Mouse (Mus musculus) kidney, embryonic 14.5 days (tissue): ENCODE measurements around the gene Leprot. TPM values are rescaled to one million over a fixed set of nuclear protein-coding genes. Genes with fewer than 3 reads are reported as not detected.

ENCODE experiments used
- ATAC-seq: fragments of 200-750 bp; cut with Nextera tagmentation; 2 replicates; pipeline ENCODE4 v1.8.0; 2017; ENCODE audit warnings: moderate number of reproducible peaks, mild to moderate bottlenecking, moderate TSS enrichment, moderate library complexity; ENCODE audit not compliant: low FRiP score, low TSS enrichment
- H3K27ac ChIP-seq: fragments of 300-500 bp; sonication (generic); 2 replicates; pipeline ENCODE4 v1.5.1; 2014; ENCODE audit warnings: low read depth, mild to moderate bottlenecking, low read length, moderate library complexity, mixed read lengths
- H3K27me3 ChIP-seq: fragments of 300-500 bp; sonication (generic); 2 replicates; pipeline ENCODE4 v1.6.1; 2014; ENCODE audit warnings: mild to moderate bottlenecking, low read length; ENCODE audit not compliant: control insufficient read depth, insufficient read depth
- H3K36me3 ChIP-seq: fragments of 300-500 bp; sonication (generic); 2 replicates; pipeline ENCODE4 v1.6.1; 2014; ENCODE audit warnings: low read length, mixed read lengths; ENCODE audit not compliant: control insufficient read depth, insufficient read depth
- H3K4me1 ChIP-seq: fragments of 300-500 bp; sonication (generic); 2 replicates; pipeline ENCODE4 v1.6.1; 2014; ENCODE audit warnings: low read length, mixed read lengths; ENCODE audit not compliant: control insufficient read depth, insufficient read depth
- H3K4me2 ChIP-seq: fragments of 300-500 bp; sonication (generic); replicated peaks from 2 replicates; pipeline ENCODE4 v1.6.1; 2014; ENCODE audit warnings: low read depth, mild to moderate bottlenecking, low read length
- H3K4me3 ChIP-seq: fragments of 300-500 bp; sonication (generic); 2 replicates; pipeline ENCODE4 v1.5.1; 2014; ENCODE audit warnings: mild to moderate bottlenecking, low read length
- H3K9ac ChIP-seq: fragments of 300-500 bp; sonication (generic); 2 replicates; pipeline ENCODE4 v1.6.1; 2014; ENCODE audit warnings: low read depth, mild to moderate bottlenecking, low read length, moderate library complexity
- H3K9me3 ChIP-seq: fragments of 300-500 bp; sonication (generic); 2 replicates; pipeline ENCODE4 v1.6.1; 2016; ENCODE audit warnings: low read length; ENCODE audit not compliant: control insufficient read depth
- WGBS: fragments of 180-500 bp; shearing (Covaris S2); extraction: QIAGEN DNeasy Blood & Tissue Kit; methylation state at CpG from one replicate; pipeline ENCODE4 v1.1.7; 2014; 5-methylcytosine and 5-hydroxymethylcytosine counted together
- polyA plus RNA-seq: library from polyadenylated mRNA; unstranded; fragments of >200 nt; fragmentation: Nextera tagmentation; extraction: Ambion mirVana; gene quantifications from 2 replicates; pipeline ENCODE4 v1.2.1, GENCODE M21; 2014

The Leprot gene
- polyA plus RNA-seq, 1 experiment from 2014 or later: 84.2 TPM

GRCm38 (mm10) chr4:101675726-101676125 is 28.2 kb downstream of the Leprot start:
- no peaks in the 10 kb centered on the region for H3K36me3 ChIP-seq
- no peak for ATAC-seq
- no peaks in the 10 kb centered on the region for H3K27me3 ChIP-seq
- no peak overlapping the region for H3K4me2 ChIP-seq
- no peaks in the 10 kb centered on the region for H3K9me3 ChIP-seq
- WGBS: 39% methylated on average over 4 of the region's 4 CpGs
- H3K9ac ChIP-seq: no peak overlapping the region
- no peak overlapping the region for H3K4me3 ChIP-seq
- no peak overlapping the region for H3K27ac ChIP-seq
- no peaks in the 10 kb centered on the region; the same call in 1 of the 2 replicates for H3K4me1 ChIP-seq

- Histone ChIP-seq H3K4me3 (no peak overlapping the region), H3K9ac (no peak overlapping the region), H3K4me2 (no peak overlapping the region), H3K36me3 (no peaks in the 10 kb centered on the region), H3K9me3 (no peaks in the 10 kb centered on the region), H3K27me3 (no peaks in the 10 kb centered on the region), H3K27ac (no peak overlapping the region), H3K4me1 (no peaks in the 10 kb centered on the region)
- 92% methylated on average over 4 of the region's 4 CpGs for WGBS
- ATAC-seq: no peak
These were observed 35.1 kb downstream of the Leprot start for GRCm38 (mm10) chr4:101682620-101683019.

GRCm38 (mm10) chr4:101683086-101683485 is 35.6 kb downstream of the Leprot start:
- H3K27ac ChIP-seq: no peak overlapping the region
- no peaks in the 10 kb centered on the region for H3K36me3 ChIP-seq
- WGBS: 76% methylated on average over 3 of the region's 3 CpGs
- H3K27me3 ChIP-seq: no peaks in the 10 kb centered on the region
- H3K4me3 ChIP-seq: no peak overlapping the region
- H3K4me1 ChIP-seq: no peaks in the 10 kb centered on the region
- ATAC-seq: no peak
- H3K4me2 ChIP-seq: no peak overlapping the region
- no peak overlapping the region for H3K9ac ChIP-seq
- no peaks in the 10 kb centered on the region for H3K9me3 ChIP-seq

GRCm38 (mm10) chr4:101684821-101685220 is 37.3 kb downstream of the Leprot start:
- Histone ChIP-seq H3K4me2 (no peak overlapping the region), H3K4me3 (no peak overlapping the region), H3K36me3 (no peaks in the 10 kb centered on the region), H3K4me1 (no peaks in the 10 kb centered on the region), H3K27me3 (no peaks in the 10 kb centered on the region), H3K27ac (no peak overlapping the region), H3K9ac (no peak overlapping the region), H3K9me3 (no peaks in the 10 kb centered on the region)
- 81% methylated on average over 3 of the region's 3 CpGs for WGBS
- no peak for ATAC-seq

DNA sequence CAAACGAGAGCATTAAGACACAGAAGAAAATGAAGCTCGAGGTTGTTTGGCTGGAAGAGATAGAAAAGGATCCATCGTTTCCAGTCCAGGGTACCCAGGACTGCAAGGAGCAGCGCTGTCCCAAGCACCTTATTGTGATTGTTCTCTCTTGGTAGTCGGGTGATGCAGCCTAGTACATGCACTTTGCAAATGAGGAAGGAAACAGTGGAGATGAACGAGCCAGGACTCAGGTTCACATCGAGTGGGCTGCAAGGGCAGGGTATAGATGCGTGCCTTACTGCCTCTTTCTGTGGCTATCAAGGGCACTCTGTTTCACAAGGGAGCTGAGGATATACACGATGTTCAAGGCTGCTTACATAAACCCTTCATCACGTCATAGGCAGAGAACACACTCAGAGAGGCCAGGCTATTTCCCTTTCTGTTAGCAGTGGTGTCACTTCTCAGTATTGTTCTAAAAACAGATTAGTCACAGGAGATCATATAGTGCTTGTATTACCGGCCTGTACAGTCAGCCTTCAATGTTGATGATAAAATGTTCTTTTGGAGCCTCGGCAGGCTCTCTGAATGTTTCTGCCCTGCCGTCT is 38.8 kb downstream of the Leprot start:
- Histone ChIP-seq H3K4me3 (no peak overlapping the region), H3K9ac (no peak overlapping the region), H3K27me3 (no peaks in the 10 kb centered on the region), H3K4me1 (no peaks in the 10 kb centered on the region), H3K36me3 (no peaks in the 10 kb centered on the region), H3K9me3 (no peaks in the 10 kb centered on the region), H3K4me2 (no peak overlapping the region), H3K27ac (no peak overlapping the region)
- 81% methylated on average over 13 of the region's 13 CpGs for WGBS
- ATAC-seq: no peak

DNA sequence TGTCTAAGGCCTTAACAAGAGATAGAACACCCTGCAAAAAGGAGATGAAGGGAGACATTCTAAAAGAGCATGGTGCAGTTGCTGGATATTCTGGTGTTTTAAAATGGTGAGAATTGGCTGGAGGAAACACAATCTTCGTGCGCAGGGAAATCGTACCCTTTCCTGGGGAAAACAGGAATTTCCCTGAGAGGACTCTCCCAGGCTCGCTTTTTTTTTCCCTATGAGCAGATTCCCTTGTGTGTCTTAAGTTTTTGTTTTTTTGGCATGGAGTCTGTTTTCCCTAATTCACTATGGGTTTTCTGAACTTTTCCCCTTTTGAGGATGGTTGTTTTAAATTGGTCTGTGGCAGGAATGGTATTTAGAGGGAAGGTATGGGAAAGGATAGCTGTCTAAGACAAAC is 41.7 kb downstream of the Leprot start:
- no peak for ATAC-seq
- Histone ChIP-seq H3K4me3 (no peak overlapping the region), H3K27me3 (no peaks in the 10 kb centered on the region), H3K27ac (no peak overlapping the region), H3K9me3 (no peaks in the 10 kb centered on the region), H3K4me1 (no peaks in the 10 kb centered on the region), H3K36me3 (no peaks in the 10 kb centered on the region), H3K9ac (no peak overlapping the region), H3K4me2 (no peak overlapping the region)
- 73% methylated on average over 4 of the region's 4 CpGs for WGBS

- no peaks in the 10 kb centered on the region for H3K36me3 ChIP-seq
- no peaks in the 10 kb centered on the region for H3K27me3 ChIP-seq
- no peak overlapping the region for H3K9ac ChIP-seq
- H3K4me1 ChIP-seq: no peaks in the 10 kb centered on the region
- no peak overlapping the region for H3K4me3 ChIP-seq
- H3K27ac ChIP-seq: no peak overlapping the region
- H3K4me2 ChIP-seq: no peak overlapping the region
- ATAC-seq: no peak
- H3K9me3 ChIP-seq: no peaks in the 10 kb centered on the region
- 76% methylated on average over 5 of the region's 5 CpGs for WGBS
These were observed 42.1 kb downstream of the Leprot start for GRCm38 (mm10) chr4:101689645-101690044.

- H3K36me3 ChIP-seq: no peaks in the 10 kb centered on the region
- H3K27me3 ChIP-seq: no peaks in the 10 kb centered on the region
- no peak overlapping the region for H3K9ac ChIP-seq
- no peaks in the 10 kb centered on the region for H3K4me1 ChIP-seq
- H3K27ac ChIP-seq: no peak overlapping the region
- no peaks in the 10 kb centered on the region for H3K9me3 ChIP-seq
- H3K4me3 ChIP-seq: no peak overlapping the region
- 76% methylated on average over 4 of the region's 4 CpGs for WGBS
- ATAC-seq: no peak
- H3K4me2 ChIP-seq: no peak overlapping the region
These were observed 45.4 kb downstream of the Leprot start for GRCm38 (mm10) chr4:101692892-101693291.

- no peaks in the 10 kb centered on the region for H3K36me3 ChIP-seq
- H3K27me3 ChIP-seq: no peaks in the 10 kb centered on the region
- no peak for ATAC-seq
- no peaks in the 10 kb centered on the region for H3K9me3 ChIP-seq
- no peak overlapping the region for H3K4me3 ChIP-seq
- WGBS: 75% methylated on average over 6 of the region's 6 CpGs
- no peaks in the 10 kb centered on the region for H3K4me1 ChIP-seq
- H3K27ac ChIP-seq: no peak overlapping the region
- H3K4me2 ChIP-seq: no peak overlapping the region
- H3K9ac ChIP-seq: no peak overlapping the region
These were observed 47.0 kb downstream of the Leprot start for GRCm38 (mm10) chr4:101694529-101694928.
